Mouse (Mus musculus): Measurements from ENCODE around the gene Fbln5. TPM values are rescaled to one million over a fixed set of nuclear protein-coding genes. Genes with fewer than 3 reads are reported as not detected.

Fbln5 gene
- polyA plus RNA-seq, 1 experiment from 2014 or later: 70.9 TPM

DNA sequence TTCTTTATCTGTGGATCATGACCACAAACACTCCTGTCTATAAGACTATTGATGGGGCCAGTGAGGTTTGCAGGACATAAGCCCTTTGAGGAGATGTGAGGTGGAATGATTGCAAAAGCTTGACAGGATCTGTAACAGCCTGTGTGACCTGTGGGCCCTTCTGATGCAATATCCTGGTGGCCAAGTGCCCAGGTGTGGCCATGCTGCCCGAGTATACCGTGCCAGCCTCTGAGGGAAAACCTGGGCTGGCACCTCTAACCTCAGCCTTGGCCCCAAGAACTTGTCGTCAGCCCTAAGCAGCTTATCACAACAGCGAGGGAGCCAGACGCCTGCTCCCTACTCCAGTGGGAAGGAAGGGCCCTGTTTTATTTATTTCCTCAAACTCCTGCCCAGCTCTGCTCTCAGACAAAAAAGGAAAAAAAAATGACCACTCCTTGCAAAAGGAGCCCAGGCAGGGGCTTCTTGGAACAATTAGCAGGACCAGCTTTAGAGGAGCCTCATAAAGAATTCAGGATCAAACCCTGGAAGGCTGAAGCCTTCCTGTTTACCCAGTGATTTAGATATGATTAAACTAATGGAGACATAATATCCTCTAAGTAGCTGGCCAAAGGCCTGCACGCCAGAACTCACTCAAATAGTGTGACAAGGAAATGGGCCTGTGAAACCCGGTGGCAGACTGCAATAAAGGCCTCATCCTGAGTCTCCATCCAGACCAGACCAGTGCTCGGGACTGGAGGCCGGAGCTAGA, 51.4 kb downstream of the Fbln5 start:
- Histone ChIP-seq H3K27ac (replicated peaks) (peak overlapping the region; percentile 80), H3K4me3 (ENCODE audit: low read depth, low read length) (no peak overlapping the region), H3K9me3 (ENCODE audit: control insufficient read depth, low read length) (no peaks in the 10 kb centered on the region), H3K4me2 (replicated peaks; ENCODE audit: low read depth) (no peak overlapping the region), H3K36me3 (ENCODE audit: control insufficient read depth, insufficient read depth, low read length) (no peaks in the 10 kb centered on the region), H3K9ac (ENCODE audit: low read length) (no peak overlapping the region), H3K4me1 (replicated peaks; ENCODE audit: control insufficient read depth, insufficient read depth) (no peaks in the 10 kb centered on the region), H3K27me3 (ENCODE audit: control insufficient read depth, insufficient read depth, low read length) (no peaks in the 10 kb centered on the region)
- DNase-seq (ENCODE audit: low spot score): peak; percentile 69
- ATAC-seq (ENCODE audit: low FRiP score, low TSS enrichment): peak; percentile 89
- WGBS: 39% methylated on average over 9 of the region's 9 CpGs
- TF ChIP-seq CTCF (IDR thresholded peaks at IDR 0.05; ENCODE audit: low read depth) (no peak), EP300 (optimal IDR thresholded peaks at IDR 0.05) (peak; percentile 52)

GRCm38 (mm10) chr12:101766228-101766852, 52.5 kb downstream of the Fbln5 start:
- Histone ChIP-seq H3K9ac (ENCODE audit: low read length) (no peak overlapping the region), H3K27ac (replicated peaks) (peak overlapping the region; percentile 80), H3K9me3 (ENCODE audit: control insufficient read depth, low read length) (no peaks in the 10 kb centered on the region), H3K4me1 (replicated peaks; ENCODE audit: control insufficient read depth, insufficient read depth) (no peaks in the 10 kb centered on the region), H3K4me3 (ENCODE audit: low read depth, low read length) (no peak overlapping the region), H3K36me3 (ENCODE audit: control insufficient read depth, insufficient read depth, low read length) (no peaks in the 10 kb centered on the region), H3K27me3 (ENCODE audit: control insufficient read depth, insufficient read depth, low read length) (no peaks in the 10 kb centered on the region), H3K4me2 (replicated peaks; ENCODE audit: low read depth) (no peak overlapping the region)
- DNase-seq (ENCODE audit: low spot score) (no peak), ATAC-seq (ENCODE audit: low FRiP score, low TSS enrichment) (no peak)
- TF ChIP-seq EP300 (optimal IDR thresholded peaks at IDR 0.05) (no peak), CTCF (IDR thresholded peaks at IDR 0.05; ENCODE audit: low read depth) (no peak)
- 57% methylated on average over 3 of the region's 3 CpGs for WGBS

- WGBS: 64% methylated on average over 5 of the region's 5 CpGs
- H3K4me1 ChIP-seq (replicated peaks; ENCODE audit: control insufficient read depth, insufficient read depth): no peaks in the 10 kb centered on the region
- no peaks in the 10 kb centered on the region for H3K9me3 ChIP-seq (ENCODE audit: control insufficient read depth, low read length)
- no peaks in the 10 kb centered on the region for H3K36me3 ChIP-seq (ENCODE audit: control insufficient read depth, insufficient read depth, low read length)
- H3K4me2 ChIP-seq (replicated peaks; ENCODE audit: low read depth): no peak overlapping the region
- no peak overlapping the region for H3K4me3 ChIP-seq (ENCODE audit: low read depth, low read length)
- TF ChIP-seq CTCF (IDR thresholded peaks at IDR 0.05; ENCODE audit: low read depth) (no peak), EP300 (optimal IDR thresholded peaks at IDR 0.05) (no peak)
- peak; percentile 64 for ATAC-seq (ENCODE audit: low FRiP score, low TSS enrichment)
- no peaks in the 10 kb centered on the region for H3K27me3 ChIP-seq (ENCODE audit: control insufficient read depth, insufficient read depth, low read length)
- DNase-seq (ENCODE audit: low spot score): no peak
- H3K27ac ChIP-seq (replicated peaks): 0 out of 2 replicates have a peak overlapping the region, but pooled peaks have one; percentile 18
- no peak overlapping the region for H3K9ac ChIP-seq (ENCODE audit: low read length)
Observed at GRCm38 (mm10) chr12:101764870-101765269, 54.0 kb downstream of the Fbln5 start.

DNA sequence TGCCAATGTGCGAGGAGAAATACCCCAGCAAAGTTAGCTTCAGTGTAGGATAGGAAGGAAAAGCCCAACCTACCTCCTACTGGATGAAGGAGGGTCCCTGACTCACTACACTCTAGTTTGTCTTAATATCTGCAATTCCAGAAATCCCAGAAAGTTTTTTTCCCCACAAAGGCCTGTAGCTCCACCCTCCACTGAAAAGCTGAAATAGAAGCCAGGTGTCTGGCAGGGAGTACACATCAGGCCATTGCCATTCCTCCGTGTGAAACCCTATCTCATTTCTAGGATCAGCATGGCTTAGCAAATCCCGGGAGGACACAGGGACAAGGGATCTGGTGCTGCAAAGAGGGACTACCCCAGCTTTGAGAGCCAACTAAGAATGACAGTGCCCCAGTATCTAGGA, 55.8 kb downstream of the Fbln5 start:
- 58% methylated on average over 3 of the region's 3 CpGs for WGBS
- no peaks in the 10 kb centered on the region for H3K4me1 ChIP-seq (replicated peaks; ENCODE audit: control insufficient read depth, insufficient read depth)
- ATAC-seq (ENCODE audit: low FRiP score, low TSS enrichment): no peak

DNA sequence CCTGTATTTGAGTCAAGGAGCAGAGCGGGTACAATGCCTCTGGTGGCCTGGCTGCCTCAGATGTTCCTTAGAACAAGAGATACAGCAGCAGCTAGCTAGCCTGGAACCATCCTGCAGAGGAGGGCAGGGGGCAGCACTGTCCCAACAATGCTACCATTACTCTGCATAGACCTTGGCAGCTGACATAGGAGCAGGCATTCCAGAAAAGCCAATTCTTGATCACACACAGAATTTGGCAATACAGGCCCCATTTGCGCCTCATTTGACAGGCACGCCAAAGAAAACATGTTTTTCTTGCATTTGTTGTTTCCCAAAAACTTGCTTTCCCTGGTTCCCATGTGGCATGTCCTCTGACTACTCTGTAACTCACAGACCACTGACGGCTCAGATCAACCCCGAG, 56.8 kb downstream of the Fbln5 start:
- H3K4me3 ChIP-seq (ENCODE audit: low read depth, low read length): no peak overlapping the region
- H3K9me3 ChIP-seq (ENCODE audit: control insufficient read depth, low read length): no peaks in the 10 kb centered on the region
- H3K36me3 ChIP-seq (ENCODE audit: control insufficient read depth, insufficient read depth, low read length): no peaks in the 10 kb centered on the region
- 86% methylated on average over 5 of the region's 5 CpGs for WGBS
- no peak overlapping the region for H3K9ac ChIP-seq (ENCODE audit: low read length)
- no peak overlapping the region for H3K4me2 ChIP-seq (replicated peaks; ENCODE audit: low read depth)
- H3K27ac ChIP-seq (replicated peaks): no peak overlapping the region
- ATAC-seq (ENCODE audit: low FRiP score, low TSS enrichment) (no peak), DNase-seq (ENCODE audit: low spot score) (no peak)
- no peaks in the 10 kb centered on the region for H3K27me3 ChIP-seq (ENCODE audit: control insufficient read depth, insufficient read depth, low read length)
- no peaks in the 10 kb centered on the region for H3K4me1 ChIP-seq (replicated peaks; ENCODE audit: control insufficient read depth, insufficient read depth)
- peak; percentile 38 for TF ChIP-seq CTCF (IDR thresholded peaks at IDR 0.05; ENCODE audit: low read depth)
- TF ChIP-seq EP300 (optimal IDR thresholded peaks at IDR 0.05): no peak

More for the DNA sequence above, 55.8 kb downstream of the Fbln5 start:
- H3K27ac ChIP-seq (replicated peaks): no peak overlapping the region
- no peaks in the 10 kb centered on the region for H3K36me3 ChIP-seq (ENCODE audit: control insufficient read depth, insufficient read depth, low read length)
- H3K27me3 ChIP-seq (ENCODE audit: control insufficient read depth, insufficient read depth, low read length): no peaks in the 10 kb centered on the region
- no peaks in the 10 kb centered on the region for H3K9me3 ChIP-seq (ENCODE audit: control insufficient read depth, low read length)
- H3K4me2 ChIP-seq (replicated peaks; ENCODE audit: low read depth): no peak overlapping the region
- no peak for DNase-seq (ENCODE audit: low spot score)
- TF ChIP-seq CTCF (IDR thresholded peaks at IDR 0.05; ENCODE audit: low read depth) (no peak), EP300 (optimal IDR thresholded peaks at IDR 0.05) (no peak)
- H3K4me3 ChIP-seq (ENCODE audit: low read depth, low read length): no peak overlapping the region
- no peak overlapping the region for H3K9ac ChIP-seq (ENCODE audit: low read length)

Data from stomach, postnatal 0 days (tissue).